Mouse (Mus musculus): ENCODE measurements around the gene Ptn. TPM values are rescaled to one million over a fixed set of nuclear protein-coding genes. Genes with fewer than 3 reads are reported as not detected.
"Not testable (repeated sequence)": the region's sequence is repeated elsewhere in the genome, so short reads cannot be mapped to it uniquely, and the experiment has no call there.

The Ptn gene
- polyA plus RNA-seq, 1 experiment from 2014 or later: 232 TPM

DNA sequence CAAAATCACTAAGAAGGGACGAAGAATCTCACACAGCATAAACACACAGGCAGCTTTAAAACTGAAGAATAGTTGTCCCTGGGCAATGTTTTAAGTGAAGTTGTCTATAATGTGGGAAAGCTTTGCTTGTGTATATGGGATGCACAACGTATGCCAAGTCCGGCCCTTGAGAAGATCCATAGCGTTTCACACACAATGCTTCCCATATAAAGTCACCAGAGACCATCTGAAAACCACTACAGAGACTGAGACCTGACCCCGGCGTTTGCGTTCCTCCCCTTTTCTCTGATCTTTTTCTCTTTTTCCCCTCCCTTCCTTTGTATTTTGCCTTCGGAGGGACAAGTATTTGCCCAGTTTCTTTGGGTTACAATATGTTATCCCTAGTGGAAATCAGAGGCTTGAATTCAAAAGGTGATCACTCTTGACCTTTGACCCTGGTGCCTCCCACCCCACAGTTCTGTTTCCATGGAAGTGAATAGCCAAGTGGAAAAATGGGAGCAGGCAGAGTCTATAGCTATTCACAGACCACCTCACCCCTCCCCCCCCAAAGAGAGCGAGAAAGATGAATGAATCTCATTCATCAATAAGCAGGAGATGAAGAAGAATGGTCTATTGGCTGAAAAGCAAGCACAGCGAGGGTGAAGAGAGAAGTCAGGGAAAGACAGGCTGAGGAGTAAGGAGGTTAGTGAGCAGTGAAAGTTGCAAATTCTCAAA is 34.2 kb downstream of the Ptn start:
- Histone ChIP-seq H3K4me1 (replicated peaks) (peaks cover 88% of the 10 kb centered on the region), H3K4me3 (peak overlapping the region; percentile 27), H3K27ac (peak overlapping the region; percentile 77), H3K36me3 (peaks cover 31% of the 10 kb centered on the region), H3K27me3 (ENCODE audit: insufficient read depth, poor library complexity, severe bottlenecking) (peaks cover 84% of the 10 kb centered on the region), H3K9me3 (no peaks in the 10 kb centered on the region)
- DNase-seq (ENCODE audit: low spot score): peak; percentile 88
- WGBS: 26% methylated on average over 10 of the region's 10 CpGs

DNA sequence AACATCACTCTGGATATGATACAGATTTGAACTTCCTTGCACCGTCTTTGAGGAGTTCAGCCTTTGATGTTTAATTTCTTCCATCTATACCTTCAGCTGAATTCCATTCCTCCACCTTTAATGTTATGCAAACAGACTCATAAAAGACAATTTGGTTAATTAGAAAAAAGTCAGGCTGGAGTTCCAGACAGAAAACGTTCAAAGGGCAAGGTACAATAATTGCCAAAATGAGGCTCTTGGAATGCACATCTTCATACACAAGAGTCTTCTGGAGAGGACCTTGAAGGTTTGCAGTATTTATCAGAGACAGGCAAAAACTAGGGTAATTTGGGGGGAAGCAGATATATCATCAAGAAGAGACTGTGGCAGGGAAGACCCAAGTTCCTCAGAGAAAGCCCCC is 37.5 kb downstream of the Ptn start:
- DNase-seq (ENCODE audit: low spot score): no peak
- Histone ChIP-seq H3K9me3 (no peaks in the 10 kb centered on the region), H3K36me3 (peaks cover 42% of the 10 kb centered on the region), H3K27me3 (ENCODE audit: insufficient read depth, poor library complexity, severe bottlenecking) (peaks cover 80% of the 10 kb centered on the region), H3K4me1 (replicated peaks) (peaks cover 56% of the 10 kb centered on the region), H3K4me3 (no peak overlapping the region), H3K27ac (no peak overlapping the region)
- 84% methylated on average over 2 of the region's 2 CpGs for WGBS

DNA sequence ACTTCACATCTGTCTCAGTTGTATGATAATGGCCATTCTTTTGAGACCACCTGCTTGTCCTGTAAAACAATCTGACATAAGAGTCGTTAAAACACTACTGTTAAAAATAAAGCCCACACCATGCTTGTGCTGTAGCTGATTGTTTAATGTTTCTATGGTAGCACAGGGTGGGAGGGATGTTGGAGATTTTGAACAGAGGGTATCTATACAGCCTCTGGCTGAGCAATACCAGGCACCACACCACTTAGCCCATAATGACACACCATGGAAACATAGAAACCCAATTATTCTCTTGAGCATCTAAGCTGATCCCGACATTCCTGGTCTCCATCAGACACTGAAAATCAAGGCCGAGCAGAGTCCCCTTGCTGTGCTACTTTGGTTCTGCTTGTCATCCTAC is 41.0 kb downstream of the Ptn start:
- Histone ChIP-seq H3K4me1 (replicated peaks) (peaks cover 20% of the 10 kb centered on the region), H3K27ac (no peak overlapping the region), H3K36me3 (peaks cover 65% of the 10 kb centered on the region), H3K4me3 (no peak overlapping the region), H3K9me3 (no peaks in the 10 kb centered on the region), H3K27me3 (ENCODE audit: insufficient read depth, poor library complexity, severe bottlenecking) (peaks cover 72% of the 10 kb centered on the region)
- DNase-seq (ENCODE audit: low spot score): no peak
- 81% methylated on average over 3 of the region's 3 CpGs for WGBS

DNA sequence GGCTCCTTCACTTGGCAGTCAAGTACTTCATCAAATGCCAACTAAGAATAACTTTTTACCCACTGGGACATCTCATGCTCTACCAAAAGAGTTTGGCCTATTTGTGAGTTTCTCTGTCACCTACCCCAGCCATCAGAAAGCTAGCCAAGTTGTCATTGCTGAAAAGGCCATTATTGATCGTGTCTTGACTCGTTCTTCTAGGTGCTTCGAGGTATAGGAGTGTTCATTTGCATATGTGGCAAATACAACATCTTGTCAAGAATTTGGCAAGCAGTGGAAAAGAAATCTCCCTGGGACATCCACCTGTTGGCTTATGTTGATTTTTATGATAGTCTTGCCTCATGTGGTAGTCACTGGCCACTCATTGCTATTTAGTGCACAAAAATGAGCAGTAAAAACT is 43.1 kb downstream of the Ptn start:
- Histone ChIP-seq H3K4me3 (no peak overlapping the region), H3K9me3 (no peaks in the 10 kb centered on the region), H3K27ac (no peak overlapping the region), H3K27me3 (ENCODE audit: insufficient read depth, poor library complexity, severe bottlenecking) (peaks cover 51% of the 10 kb centered on the region), H3K36me3 (peaks cover 51% of the 10 kb centered on the region), H3K4me1 (replicated peaks) (0 out of 2 replicates have a peak, but pooled peaks cover 9% of the 10 kb centered on the region)
- no peak for DNase-seq (ENCODE audit: low spot score)
- WGBS: 92% methylated on average over 3 of the region's 3 CpGs

DNA sequence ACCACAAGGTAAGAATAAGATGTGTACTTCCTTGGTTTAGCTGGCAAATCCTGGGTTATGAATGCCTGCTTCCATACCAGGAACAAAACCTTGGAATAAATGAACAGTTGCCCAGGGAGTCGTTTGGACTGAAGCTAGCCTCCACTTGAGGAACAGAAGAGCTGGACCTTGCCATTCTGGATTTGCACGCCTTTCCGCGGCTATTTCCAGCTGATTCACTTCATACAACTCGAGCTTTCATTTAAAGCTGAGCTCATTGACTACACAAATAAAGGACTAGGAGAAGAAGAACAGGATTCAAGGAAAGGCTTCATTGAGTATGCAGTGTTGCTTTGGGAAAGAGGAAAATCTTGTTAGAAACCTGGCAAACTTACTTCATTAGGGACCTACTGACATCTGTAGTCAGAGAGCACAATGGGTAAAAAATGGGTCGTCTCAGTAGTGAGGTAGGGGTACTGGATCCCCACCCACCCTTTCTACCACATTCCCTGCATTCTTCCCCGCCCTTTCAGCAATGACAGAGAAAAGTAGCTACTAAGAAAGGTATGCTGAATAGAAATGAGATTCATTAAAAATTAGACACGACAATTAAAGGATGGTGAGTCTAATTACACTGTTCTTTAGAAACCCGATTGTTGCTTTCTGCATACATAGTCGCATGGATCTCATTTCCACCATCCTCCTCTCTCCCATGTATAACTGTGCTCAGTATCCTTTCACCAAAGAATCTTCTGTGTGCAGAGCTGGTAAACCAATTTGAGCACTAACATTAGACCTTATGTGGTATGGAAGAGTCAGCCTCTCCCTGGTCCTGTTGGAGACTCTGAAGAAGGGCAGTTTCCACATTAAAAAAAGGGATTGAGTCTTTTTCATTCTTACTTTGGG is 54.8 kb downstream of the Ptn start:
- no peak overlapping the region for H3K4me3 ChIP-seq
- WGBS: 69% methylated on average over 10 of the region's 10 CpGs
- no peak for DNase-seq (ENCODE audit: low spot score)

DNA sequence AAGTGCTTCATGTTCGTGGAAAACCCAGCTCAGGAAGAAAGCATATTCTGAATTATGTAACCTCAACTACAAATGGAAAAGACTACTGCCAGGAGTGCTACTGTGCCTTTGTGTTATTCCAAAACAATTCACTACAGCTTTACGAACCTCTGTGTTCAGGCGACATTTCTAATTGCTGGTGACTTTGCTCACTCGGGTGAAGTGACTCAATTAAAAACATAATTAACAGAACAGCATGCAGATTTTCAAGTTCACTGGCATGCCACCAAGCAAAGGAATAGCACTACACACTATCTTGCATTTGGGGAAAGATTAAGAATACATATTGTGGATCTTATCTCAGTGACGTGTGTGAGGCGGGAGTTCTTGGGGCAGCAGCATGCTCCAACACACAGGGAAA is 57.1 kb downstream of the Ptn start:
- whole genome bisulfite sequencing: 81% methylated on average over 6 of the region's 6 CpGs
- Histone ChIP-seq H3K4me3 (no peak overlapping the region), H3K27ac (no peak overlapping the region), H3K4me1 (replicated peaks) (peaks cover 7% of the 10 kb centered on the region; the same call in 1 of the 2 replicates), H3K9me3 (no peaks in the 10 kb centered on the region), H3K36me3 (peaks cover 21% of the 10 kb centered on the region), H3K27me3 (ENCODE audit: insufficient read depth, poor library complexity, severe bottlenecking) (no peaks in the 10 kb centered on the region)
- DNase-seq (ENCODE audit: low spot score): no peak

More for the DNA sequence above, 54.8 kb downstream of the Ptn start:
- Histone ChIP-seq H3K4me1 (replicated peaks) (peaks cover 7% of the 10 kb centered on the region; the same call in 1 of the 2 replicates), H3K27ac (no peak overlapping the region), H3K9me3 (no peaks in the 10 kb centered on the region), H3K27me3 (ENCODE audit: insufficient read depth, poor library complexity, severe bottlenecking) (no peaks in the 10 kb centered on the region), H3K36me3 (peaks cover 18% of the 10 kb centered on the region)

DNA sequence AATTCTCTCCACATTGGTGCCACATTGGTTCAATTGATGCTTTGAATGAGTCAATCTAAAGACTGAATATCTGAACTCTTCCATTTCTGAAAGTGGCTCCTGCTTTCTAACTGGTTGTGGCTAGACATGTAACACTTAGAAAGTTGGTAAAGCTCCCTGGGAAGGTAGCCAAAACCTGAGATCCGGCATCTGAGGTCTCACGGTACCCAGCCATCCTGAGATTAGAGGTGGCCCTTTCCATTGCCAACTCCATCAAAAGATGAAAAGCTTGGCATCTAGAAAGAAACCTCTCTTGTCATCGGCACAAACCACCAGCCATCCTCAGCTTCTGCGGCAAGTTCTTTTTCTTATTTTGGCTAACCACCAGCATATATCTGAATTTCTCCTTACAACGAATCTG is 70.2 kb downstream of the Ptn start:
- H3K27me3 ChIP-seq (ENCODE audit: insufficient read depth, poor library complexity, severe bottlenecking): no peaks in the 10 kb centered on the region
- no peak overlapping the region for H3K4me3 ChIP-seq
- H3K36me3 ChIP-seq: peaks cover 88% of the 10 kb centered on the region
- WGBS: 98% methylated on average over 5 of the region's 5 CpGs
- H3K9me3 ChIP-seq: no peaks in the 10 kb centered on the region
- no peak for DNase-seq (ENCODE audit: low spot score)
- H3K27ac ChIP-seq: no peak overlapping the region
- no peaks in the 10 kb centered on the region for H3K4me1 ChIP-seq (replicated peaks)

DNA sequence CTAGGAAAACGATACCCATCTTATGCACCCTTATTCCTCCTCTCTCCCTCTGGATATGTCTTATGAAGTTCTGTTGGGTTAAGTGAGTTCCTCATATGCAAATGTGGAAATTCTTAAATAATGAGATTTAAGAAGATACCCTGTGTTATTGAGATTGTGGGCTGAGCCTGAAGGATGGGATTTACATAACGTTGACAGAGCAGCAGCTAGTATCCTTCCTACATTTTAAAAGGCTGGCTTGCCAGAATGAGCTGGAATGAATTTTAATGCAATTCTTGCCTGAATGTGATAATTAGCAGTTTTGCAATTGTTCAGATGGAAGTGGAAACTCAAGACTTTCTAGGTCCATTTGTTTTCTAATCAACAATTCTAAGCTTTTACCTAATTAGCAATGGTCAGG is 73.3 kb downstream of the Ptn start:
- Histone ChIP-seq H3K9me3 (peaks cover 22% of the 10 kb centered on the region), H3K36me3 (peaks cover 87% of the 10 kb centered on the region), H3K4me1 (replicated peaks) (no peaks in the 10 kb centered on the region), H3K4me3 (no peak overlapping the region), H3K27me3 (ENCODE audit: insufficient read depth, poor library complexity, severe bottlenecking) (no peaks in the 10 kb centered on the region), H3K27ac (no peak overlapping the region)
- 87% methylated on average over 2 of the region's 2 CpGs for WGBS
- DNase-seq (ENCODE audit: low spot score): no peak

DNA sequence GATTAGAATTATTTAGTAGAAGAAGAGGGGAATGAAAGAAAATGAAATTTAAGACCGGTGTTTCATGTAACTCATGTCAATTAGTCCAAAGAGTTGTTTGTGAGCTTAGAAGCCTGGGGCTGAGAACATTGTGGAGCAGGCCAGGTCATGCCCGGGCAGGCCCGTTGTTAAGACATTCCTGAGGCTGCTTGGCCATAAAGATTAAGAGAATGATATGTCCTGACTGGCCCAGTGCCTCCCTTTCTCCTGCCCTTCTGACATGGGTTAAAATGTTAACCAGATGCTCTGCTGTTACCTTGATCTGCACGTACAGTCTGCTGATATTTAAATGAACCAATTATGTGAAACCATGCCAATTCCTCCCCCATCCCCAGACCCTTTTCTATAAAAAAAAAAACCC is 74.4 kb downstream of the Ptn start:
- H3K27me3 ChIP-seq (ENCODE audit: insufficient read depth, poor library complexity, severe bottlenecking); DNase-seq (ENCODE audit: low spot score); H3K4me3 ChIP-seq; H3K4me1 ChIP-seq (replicated peaks); H3K27ac ChIP-seq: not testable (repeated sequence)
- Histone ChIP-seq H3K9me3 (peaks cover 33% of the 10 kb centered on the region), H3K36me3 (peaks cover 89% of the 10 kb centered on the region)
- WGBS: 91% methylated on average over 4 of the region's 4 CpGs

DNA sequence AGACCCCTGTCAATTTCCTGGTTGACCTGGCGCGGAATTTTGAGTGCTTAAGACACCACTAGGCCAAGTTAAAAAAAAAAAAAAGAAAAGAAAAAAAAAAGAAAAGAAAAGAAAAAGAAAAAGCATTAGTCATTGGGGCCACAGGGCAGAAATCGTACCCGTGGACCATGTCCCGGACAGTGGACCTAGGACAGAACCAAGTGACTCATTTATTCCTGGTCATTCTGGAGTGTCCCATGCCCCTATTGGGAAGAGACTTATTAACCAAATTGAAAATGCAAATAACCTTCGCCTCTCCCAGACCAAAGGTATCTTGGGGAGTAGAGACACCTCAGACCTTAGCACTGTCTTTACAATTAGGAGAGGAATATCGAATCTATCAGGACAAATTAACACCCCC is 80.2 kb downstream of the Ptn start:
- peaks cover 41% of the 10 kb centered on the region for H3K9me3 ChIP-seq
- DNase-seq (ENCODE audit: low spot score); H3K4me3 ChIP-seq; H3K27me3 ChIP-seq (ENCODE audit: insufficient read depth, poor library complexity, severe bottlenecking); H3K4me1 ChIP-seq (replicated peaks); H3K27ac ChIP-seq: not testable (repeated sequence)
- WGBS: 93% methylated on average over 7 of the region's 7 CpGs
- H3K36me3 ChIP-seq: peaks cover 94% of the 10 kb centered on the region

DNA sequence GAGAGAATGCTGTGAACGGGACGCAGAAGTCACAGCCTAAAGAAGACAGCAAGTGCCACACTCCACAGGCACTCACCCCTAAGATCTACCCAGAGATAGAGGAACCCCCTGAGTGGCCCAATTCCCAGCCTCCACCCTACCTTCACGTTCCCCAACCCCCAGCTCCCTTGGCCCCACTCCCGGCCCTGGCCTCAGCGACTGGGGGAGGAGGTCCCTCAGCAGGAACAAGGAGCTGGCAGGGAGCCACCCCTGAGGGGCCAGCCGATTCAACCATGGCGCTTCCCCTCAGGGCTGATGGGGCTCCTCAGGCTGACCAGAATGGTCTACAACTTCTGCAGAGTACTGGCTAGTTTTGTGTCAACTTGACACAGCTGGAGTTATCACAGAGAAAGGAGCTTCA is 81.9 kb downstream of the Ptn start:
- H3K36me3 ChIP-seq: peaks cover 88% of the 10 kb centered on the region
- H3K27ac ChIP-seq: no peak overlapping the region
- peaks cover 32% of the 10 kb centered on the region for H3K9me3 ChIP-seq
- H3K27me3 ChIP-seq (ENCODE audit: insufficient read depth, poor library complexity, severe bottlenecking): no peaks in the 10 kb centered on the region
- DNase-seq (ENCODE audit: low spot score): no peak
- 80% methylated on average over 7 of the region's 7 CpGs for WGBS
- H3K4me1 ChIP-seq (replicated peaks): peaks cover 3% of the 10 kb centered on the region; the same call in 1 of the 2 replicates
- H3K4me3 ChIP-seq: no peak overlapping the region

DNA sequence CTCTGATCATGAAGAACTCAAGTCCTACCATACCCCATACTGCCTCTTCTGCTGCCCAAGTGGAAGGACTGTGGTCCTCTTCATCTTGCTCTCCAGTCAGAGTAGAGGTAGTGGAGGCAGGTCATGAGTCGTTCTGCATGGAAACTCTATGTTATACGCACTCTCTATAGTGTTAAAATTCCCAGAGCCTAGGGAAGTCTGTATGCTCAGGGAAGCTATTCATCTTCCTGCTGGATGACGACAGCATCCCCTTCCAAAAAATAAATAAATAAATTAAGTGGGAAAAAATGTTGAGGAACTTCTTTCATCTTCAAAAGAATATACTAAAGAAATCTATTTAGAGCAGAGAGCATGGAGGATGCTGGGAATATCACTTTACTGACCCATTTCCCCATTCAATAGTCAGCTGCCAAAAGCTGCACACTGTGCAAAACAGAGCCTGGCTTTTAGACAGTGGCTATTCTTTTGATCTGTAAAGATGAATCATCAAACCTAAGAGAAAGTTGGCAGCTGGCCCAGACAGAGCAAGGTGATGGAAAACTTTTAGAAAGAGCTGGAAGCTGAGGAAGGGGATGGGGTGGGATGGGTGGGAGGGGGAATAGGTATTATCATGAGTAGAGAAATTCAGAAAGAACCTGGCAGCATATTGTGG is 84.4 kb downstream of the Ptn start:
- Histone ChIP-seq H3K27ac (no peak overlapping the region), H3K4me3 (no peak overlapping the region), H3K9me3 (peaks cover 8% of the 10 kb centered on the region), H3K27me3 (ENCODE audit: insufficient read depth, poor library complexity, severe bottlenecking) (no peaks in the 10 kb centered on the region), H3K4me1 (replicated peaks) (peaks cover 5% of the 10 kb centered on the region; the same call in 1 of the 2 replicates), H3K36me3 (peaks cover 78% of the 10 kb centered on the region)
- DNase-seq (ENCODE audit: low spot score): no peak
- WGBS: 89% methylated on average over 3 of the region's 3 CpGs

Measured in hindbrain, embryonic 10.5 days (tissue).